Mouse (Mus musculus) spleen, adult 10 weeks (tissue): Measurements from ENCODE around the gene Gm17677. TPM values are rescaled to one million over a fixed set of nuclear protein-coding genes. Genes with fewer than 3 reads are reported as not detected.

Experiments
- polyA plus RNA-seq: library from polyadenylated mRNA; stranded (reverse); fragments of 350-450 nt; fragmentation: Illumina TruSeq; extraction: RNeasy Lipid Tissue Mini Kit (QIAGEN cat#74804); gene quantifications from one replicate; pipeline ENCODE4 v1.2.3, GENCODE M21; 2015; ENCODE audit warnings: low replicate concordance; ENCODE audit not compliant: insufficient read depth

Gene Gm17677
- not detected for polyA plus RNA-seq

GRCm38 (mm10) chr9:35740749-35741148 is at the start of gene Gm17677:
Gm17677 (plus strand) TSS chr9:35741049.

DNA sequence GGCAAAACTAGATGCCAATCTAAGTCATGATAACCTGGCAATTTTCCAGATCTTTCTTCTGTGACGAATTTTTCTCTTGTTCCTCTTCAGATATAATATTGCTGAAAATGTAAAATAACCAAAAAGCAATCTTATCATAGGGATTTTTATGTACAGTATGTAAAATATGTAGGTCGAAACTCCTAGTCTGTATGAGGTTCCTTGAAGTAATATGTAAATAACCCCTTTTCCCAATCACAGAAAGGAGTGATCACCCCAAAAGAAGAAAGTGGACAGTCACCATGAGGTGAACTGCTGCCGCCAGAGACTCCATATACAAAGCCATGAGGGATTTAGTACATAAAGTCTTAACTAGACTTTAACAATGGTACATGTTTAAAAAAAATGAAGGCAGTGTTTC is 37.2 kb downstream of the Gm17677 start, which contains the start of gene Gm17727:
Gene Gm17727, minus strand, starts transcription at position 101 of the 400 bp plus-strand sequence.

DNA sequence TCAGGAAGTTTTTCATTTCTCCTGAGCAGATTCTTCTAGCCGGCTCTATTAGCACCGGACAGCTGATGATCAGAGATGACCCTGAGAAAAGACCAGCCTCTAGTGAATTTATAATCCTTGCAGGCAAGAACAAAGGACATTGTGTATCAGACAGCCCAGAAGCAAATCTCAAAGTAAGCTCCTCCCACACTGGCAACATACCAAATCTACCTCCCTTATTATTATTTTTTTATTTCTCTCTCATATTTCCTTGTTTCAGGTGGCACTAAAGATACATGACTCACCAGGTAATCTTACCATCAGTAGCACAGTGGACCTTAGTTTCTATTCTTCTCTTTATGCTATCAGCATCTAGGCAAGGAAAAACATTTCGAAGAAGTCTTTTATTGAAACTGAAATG is 49.2 kb downstream of the Gm17677 start, which contains the start of the genes Gm27235 and D730048I06Rik:
Gene Gm27235, minus strand, starts transcription at position 101 of the 400 bp plus-strand sequence.
Gene D730048I06Rik, minus strand, starts transcription at position 112 of the 400 bp plus-strand sequence.

Other genes with a start within 250 kb of the Gm17677 start
- gene Gm1113, start 222.8 kb upstream of the Gm17677 start, polyA plus RNA-seq, result not detected
- gene Ddx25, start 182.5 kb upstream of the Gm17677 start, polyA plus RNA-seq, result 1.4 TPM
- 46.8 TPM for gene Pus3, start 182.5 kb upstream of the Gm17677 start, polyA plus RNA-seq
- not detected for gene Pate2, start 170.8 kb upstream of the Gm17677 start, polyA plus RNA-seq
- gene Hyls1, start 170.7 kb upstream of the Gm17677 start, polyA plus RNA-seq, result 15.1 TPM
- not detected for gene Pate4, start 129.1 kb upstream of the Gm17677 start, polyA plus RNA-seq
- gene Pate3, start 92.8 kb upstream of the Gm17677 start, polyA plus RNA-seq, result not detected
- gene Pate1, start 53.7 kb upstream of the Gm17677 start, polyA plus RNA-seq, result not detected
- gene Gm17727, start 37.1 kb downstream of the Gm17677 start, polyA plus RNA-seq, result not detected
- not detected for gene Gm27235, start 49.1 kb downstream of the Gm17677 start, polyA plus RNA-seq
- gene D730048I06Rik, start 49.1 kb downstream of the Gm17677 start, polyA plus RNA-seq, result not detected
- not detected for gene 9230110F15Rik, start 103.1 kb downstream of the Gm17677 start, polyA plus RNA-seq
- not detected for gene 9230113P08Rik, start 167.4 kb downstream of the Gm17677 start, polyA plus RNA-seq